Mouse (Mus musculus) limb, embryonic 14.5 days (tissue): Measurements from ENCODE around the gene Qsox1. TPM values are rescaled to one million over a fixed set of nuclear protein-coding genes. Genes with fewer than 3 reads are reported as not detected.

Experiments used
- ATAC-seq: fragments of 200-750 bp; cut with Nextera tagmentation; 2 replicates; pipeline ENCODE4 v1.8.0; 2017; ENCODE audit warnings: low read depth, moderate number of reproducible peaks, moderate TSS enrichment; ENCODE audit not compliant: low FRiP score
- DNase-seq: peaks from one replicate; pipeline ENCODE4 v3.0.0-alpha.2; 2015; ENCODE audit warnings: low spot score
- H3K27ac ChIP-seq: fragments of 300-500 bp; sonication (generic); replicated peaks from 2 replicates; pipeline ENCODE4 v1.5.1; 2014; ENCODE audit warnings: low read depth, mild to moderate bottlenecking, low read length, moderate library complexity, mixed read lengths
- H3K27me3 ChIP-seq: fragments of 300-500 bp; sonication (generic); 2 replicates; pipeline ENCODE4 v1.6.1; 2014; ENCODE audit warnings: low read length, mixed read lengths; ENCODE audit not compliant: control insufficient read depth, insufficient read depth
- H3K36me3 ChIP-seq: fragments of 300-500 bp; sonication (generic); 2 replicates; pipeline ENCODE4 v1.6.1; 2014; ENCODE audit warnings: mild to moderate bottlenecking, low read length, moderate library complexity, mixed read lengths; ENCODE audit not compliant: control insufficient read depth, insufficient read depth
- H3K4me1 ChIP-seq: fragments of 300-500 bp; sonication (generic); 2 replicates; pipeline ENCODE4 v1.6.1; 2014; ENCODE audit warnings: antibody characterized with exemption, low read length, mixed read lengths; ENCODE audit not compliant: control insufficient read depth, insufficient read depth
- H3K4me2 ChIP-seq: fragments of 300-500 bp; sonication (generic); replicated peaks from 2 replicates; pipeline ENCODE4 v1.6.1; 2014; ENCODE audit warnings: low read depth, mild to moderate bottlenecking, low read length, moderate library complexity; ENCODE audit not compliant: severe bottlenecking
- H3K4me3 ChIP-seq: fragments of 300-500 bp; sonication (generic); replicated peaks from 2 replicates; pipeline ENCODE4 v1.5.1; 2014; ENCODE audit warnings: low read length
- H3K9ac ChIP-seq: fragments of 300-500 bp; sonication (generic); 2 replicates; pipeline ENCODE4 v1.6.1; 2014; ENCODE audit warnings: mild to moderate bottlenecking, low read depth, low read length, moderate library complexity; ENCODE audit not compliant: severe bottlenecking
- H3K9me3 ChIP-seq: fragments of 300-500 bp; sonication (generic); 2 replicates; pipeline ENCODE4 v1.6.1; 2016; ENCODE audit warnings: low read length; ENCODE audit not compliant: control insufficient read depth
- POLR2A ChIP-seq: fragments of 200-500 bp; IDR thresholded peaks from 2 replicates; pipeline ENCODE4 v1.8.0; 2012; ENCODE audit warnings: inconsistent platforms, mild to moderate bottlenecking, moderate library complexity, borderline replicate concordance; ENCODE audit not compliant: insufficient read depth, insufficient read length; ENCODE audit errors: extremely low read depth
- WGBS: fragments of 180-500 bp; shearing (Covaris S2); extraction: QIAGEN DNeasy Blood & Tissue Kit; methylation state at CpG from one replicate; pipeline ENCODE4 v1.1.7; 2014; 5-methylcytosine and 5-hydroxymethylcytosine counted together
- polyA plus RNA-seq, 2 experiments: library from polyadenylated mRNA; depleted of rRNA in 1 of 2; stranded (reverse) in 1 of 2; unstranded in 1 of 2; fragments of >200 nt; fragmentation: Nextera tagmentation in 1 of 2; extraction: Ambion mirVana in 1 of 2; gene quantifications; 2 replicates each; pipeline versions ENCODE4 v1.2.1 to v1.2.3; 2012 to 2014

The Qsox1 gene
- polyA plus RNA-seq, 2 experiments, result 16.1 to 65.6 TPM

GRCm38 (mm10) chr1:155798000-155798399 is 14.7 kb downstream of the Qsox1 start:
- no peak overlapping the region for H3K4me2 ChIP-seq
- no peaks in the 10 kb centered on the region for H3K27me3 ChIP-seq
- no peak overlapping the region for H3K4me3 ChIP-seq
- H3K9me3 ChIP-seq, result no peaks in the 10 kb centered on the region
- DNase-seq (no peak), ATAC-seq (no peak)
- H3K27ac ChIP-seq, result no peak overlapping the region
- no peaks in the 10 kb centered on the region for H3K4me1 ChIP-seq
- H3K9ac ChIP-seq, result no peak overlapping the region
- H3K36me3 ChIP-seq, result peaks cover 38% of the 10 kb centered on the region
- TF ChIP-seq POLR2A, result no peak
- 91% methylated on average over 4 of the region's 4 CpGs for WGBS

GRCm38 (mm10) chr1:155797425-155797824 is 15.3 kb downstream of the Qsox1 start:
- H3K4me3 ChIP-seq, result no peak overlapping the region
- ATAC-seq, result no peak
- 85% methylated on average over 4 of the region's 4 CpGs for WGBS
- no peaks in the 10 kb centered on the region for H3K9me3 ChIP-seq
- no peak for TF ChIP-seq POLR2A
- H3K36me3 ChIP-seq, result peaks cover 35% of the 10 kb centered on the region
- DNase-seq, result no peak
- H3K9ac ChIP-seq, result no peak overlapping the region
- H3K4me1 ChIP-seq, result no peaks in the 10 kb centered on the region
- no peaks in the 10 kb centered on the region for H3K27me3 ChIP-seq
- H3K4me2 ChIP-seq, result no peak overlapping the region
- no peak overlapping the region for H3K27ac ChIP-seq

GRCm38 (mm10) chr1:155796757-155797405 is 15.8 kb downstream of the Qsox1 start:
- Histone ChIP-seq H3K9me3 (no peaks in the 10 kb centered on the region), H3K9ac (no peak overlapping the region), H3K27me3 (no peaks in the 10 kb centered on the region), H3K4me2 (no peak overlapping the region), H3K4me1 (no peaks in the 10 kb centered on the region), H3K36me3 (peaks cover 32% of the 10 kb centered on the region), H3K4me3 (no peak overlapping the region), H3K27ac (no peak overlapping the region)
- TF ChIP-seq POLR2A, result no peak
- DNase-seq, result no peak
- no peak for ATAC-seq
- 73% methylated on average over 11 of the region's 11 CpGs for WGBS

GRCm38 (mm10) chr1:155795791-155796233 is 16.9 kb downstream of the Qsox1 start:
- Histone ChIP-seq H3K4me1 (no peaks in the 10 kb centered on the region), H3K9ac (no peak overlapping the region), H3K4me2 (no peak overlapping the region), H3K4me3 (no peak overlapping the region), H3K36me3 (peaks cover 33% of the 10 kb centered on the region), H3K27ac (no peak overlapping the region), H3K27me3 (no peaks in the 10 kb centered on the region), H3K9me3 (no peaks in the 10 kb centered on the region)
- no peak for ATAC-seq
- DNase-seq, result no peak
- WGBS, result 94% methylated on average over 5 of the region's 5 CpGs
- no peak for TF ChIP-seq POLR2A

- DNase-seq (no peak), ATAC-seq (no peak)
- Histone ChIP-seq H3K36me3 (peaks cover 37% of the 10 kb centered on the region), H3K9ac (no peak overlapping the region), H3K27ac (no peak overlapping the region), H3K4me1 (no peaks in the 10 kb centered on the region), H3K27me3 (no peaks in the 10 kb centered on the region), H3K9me3 (no peaks in the 10 kb centered on the region), H3K4me3 (no peak overlapping the region), H3K4me2 (no peak overlapping the region)
- 86% methylated on average over 6 of the region's 6 CpGs for WGBS
- TF ChIP-seq POLR2A, result no peak
These were observed 17.8 kb downstream of the Qsox1 start for GRCm38 (mm10) chr1:155794855-155795254.
